Mouse (Mus musculus): ENCODE data around the gene Vwa5b2. TPM values are rescaled to one million over a fixed set of nuclear protein-coding genes. Genes with fewer than 3 reads are reported as not detected.

Gene Vwa5b2
- polyA plus RNA-seq (2012; rRNA removed), result 0.41 and 0.59 TPM in 2 replicates

DNA sequence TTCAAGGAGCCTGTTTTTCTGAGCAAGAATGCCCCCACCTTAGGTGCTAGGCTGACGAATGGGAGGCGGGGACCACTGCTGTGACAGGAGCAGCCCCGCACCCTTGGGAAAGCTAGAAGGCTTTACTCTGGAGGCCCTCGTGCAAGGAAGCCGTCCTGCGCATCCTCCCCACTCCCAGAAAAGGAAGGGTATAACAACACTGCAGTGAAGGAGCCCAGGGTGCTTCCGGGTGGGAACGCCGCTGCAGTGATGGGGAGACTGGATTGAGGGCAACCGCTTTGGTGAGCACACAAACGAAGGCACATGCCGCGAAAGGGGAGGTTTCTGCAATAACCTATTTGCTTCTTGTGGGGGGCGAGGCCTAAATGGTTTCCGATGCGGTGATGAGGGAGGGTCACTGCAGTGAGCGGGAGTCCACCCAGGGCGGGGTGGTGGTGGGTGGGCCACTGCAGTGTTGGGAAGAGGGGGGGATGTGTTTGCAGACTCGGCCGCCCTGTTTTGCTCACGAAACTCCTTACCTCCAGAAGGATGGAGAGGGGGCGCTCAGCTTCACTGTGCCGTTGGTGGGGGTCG, at the start of gene Vwa5b2:
TSS of gene Vwa5b2 (plus strand) at position 106 of the 573 bp plus-strand sequence.

DNA sequence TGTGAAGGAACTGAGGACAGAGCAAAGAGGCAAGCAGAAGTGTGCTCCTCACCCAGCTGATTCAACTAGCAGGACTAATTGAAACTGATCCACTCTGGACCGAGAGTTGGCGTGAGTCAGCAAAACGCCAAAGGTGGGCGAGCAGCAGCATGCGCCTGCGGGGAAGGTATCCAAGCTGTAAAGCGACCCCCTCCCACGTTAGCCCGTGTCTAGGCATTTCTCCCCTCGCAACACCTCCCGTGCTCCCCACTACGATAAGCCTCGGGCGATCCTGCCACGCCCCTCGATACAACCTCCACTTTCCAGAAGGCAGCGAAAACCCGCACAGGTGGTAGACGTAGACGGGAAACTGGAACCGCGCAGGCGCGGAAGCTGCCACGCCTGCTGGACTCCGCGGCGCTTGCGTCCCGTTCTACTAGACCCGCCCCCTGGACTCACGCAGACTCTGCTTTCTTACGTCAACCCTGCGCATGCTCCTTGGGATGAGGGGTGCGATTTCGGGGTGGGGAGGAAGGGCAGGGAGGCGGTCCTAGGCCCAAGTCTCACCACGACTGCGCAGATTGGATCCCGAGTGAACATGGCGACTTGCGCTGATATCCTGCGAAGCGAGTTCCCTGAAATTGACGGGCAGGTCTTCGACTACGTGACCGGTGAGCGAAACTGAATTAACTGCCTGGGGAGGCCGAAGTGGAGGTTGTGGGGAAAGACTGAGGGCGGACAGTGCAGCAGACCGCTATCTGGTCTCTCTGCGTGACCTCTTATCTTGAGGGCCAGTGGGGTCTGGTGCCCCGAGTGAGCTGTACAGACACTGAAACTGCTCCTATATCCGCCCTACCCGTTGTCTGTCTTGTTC, 40.9 kb upstream of the Vwa5b2 start, which contains the start of gene Abcf3:
TSS of gene Abcf3 (plus strand) at position 482 of the 853 bp plus-strand sequence.

DNA sequence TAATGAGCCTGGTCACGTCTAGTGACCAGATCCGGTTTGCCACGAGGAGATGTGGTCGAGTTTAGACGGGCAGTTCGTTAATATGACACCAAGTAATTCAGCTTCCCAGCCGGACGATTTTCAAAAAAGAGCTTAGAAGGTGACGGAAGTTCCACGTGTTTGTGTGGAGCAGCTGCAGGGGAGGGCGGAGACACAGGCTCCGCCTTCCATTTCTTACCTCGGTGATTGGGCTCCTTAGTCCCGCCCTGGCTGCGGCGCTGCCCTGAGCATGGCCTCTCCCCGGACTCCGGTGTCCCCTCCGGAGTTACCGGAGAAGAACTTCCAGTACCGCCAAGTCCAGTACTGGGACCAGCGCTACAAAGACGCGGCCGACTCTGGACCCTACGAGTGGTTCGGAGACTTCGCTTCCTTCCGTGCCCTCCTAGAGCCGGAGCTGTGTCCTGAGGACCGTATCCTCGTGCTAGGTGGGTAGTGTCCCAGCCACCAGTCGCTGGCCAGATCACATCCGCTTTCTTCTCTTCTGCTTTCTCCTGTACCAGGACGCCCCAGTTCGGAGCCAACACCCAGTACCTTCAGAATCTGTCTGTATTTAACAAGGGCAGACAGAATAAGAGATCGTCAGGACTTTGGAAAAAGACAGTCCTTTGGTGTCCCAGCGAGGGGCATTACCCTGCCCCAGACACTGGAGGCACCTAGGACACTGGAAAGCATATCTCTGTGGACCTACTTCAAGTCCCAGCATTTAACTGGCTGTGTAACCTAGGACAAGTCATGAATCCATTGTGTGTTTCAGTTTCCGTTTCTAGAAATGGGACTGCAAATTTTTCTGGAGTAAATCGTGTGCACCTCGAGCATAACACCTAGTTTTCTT, 22.3 kb downstream of the Vwa5b2 start, which contains the start of the genes Eef1akmt4, Gm49333 and Alg3:
TSS of gene Eef1akmt4 (plus strand) at position 237 of the 871 bp plus-strand sequence.
TSS of gene Gm49333 (plus strand) at position 254 of the 871 bp plus-strand sequence.
TSS of gene Alg3 (minus strand) at position 379 of the 871 bp plus-strand sequence.

DNA sequence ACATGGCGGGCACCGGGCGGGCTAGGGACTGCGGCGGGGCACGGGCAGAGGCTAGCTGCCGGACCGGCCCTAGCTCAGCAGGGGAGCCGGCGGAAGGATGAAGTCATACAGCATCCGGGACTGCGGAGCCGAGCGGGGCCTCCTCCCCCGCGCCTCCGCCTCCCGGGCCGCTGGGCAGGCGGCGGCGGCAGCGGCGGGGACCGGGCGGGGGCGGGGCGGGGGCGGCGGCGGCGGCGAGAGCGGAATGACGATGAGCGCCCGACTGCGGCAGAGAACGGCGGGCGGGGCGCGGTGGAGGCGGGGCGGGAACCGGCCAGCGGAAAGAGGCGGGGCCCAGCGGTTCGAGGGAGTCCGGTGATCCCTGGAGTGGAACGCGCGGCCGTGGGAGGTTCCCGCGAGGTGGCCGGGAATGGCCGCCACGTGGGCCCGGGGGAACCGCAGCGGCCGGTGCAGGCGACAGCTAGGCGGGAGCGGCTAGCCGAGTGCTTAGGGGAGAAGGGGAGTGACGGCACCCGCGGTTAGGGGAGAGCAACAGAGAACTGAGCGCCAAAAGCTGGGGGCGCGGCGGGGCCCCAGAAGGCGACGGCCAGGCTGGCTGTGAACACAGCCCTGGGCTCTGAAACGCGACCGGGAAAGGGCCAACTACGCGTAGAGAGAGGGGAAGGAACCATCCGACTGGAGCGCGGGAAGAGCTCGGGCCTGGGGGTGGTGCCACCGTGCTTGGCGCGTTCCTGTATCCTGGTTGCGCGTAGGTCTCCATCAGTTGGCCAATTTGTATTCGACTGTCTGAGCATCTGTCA, 32.1 kb downstream of the Vwa5b2 start, which contains the start of gene Camk2n2:
TSS of gene Camk2n2 (minus strand) at position 97 of the 800 bp plus-strand sequence.

DNA sequence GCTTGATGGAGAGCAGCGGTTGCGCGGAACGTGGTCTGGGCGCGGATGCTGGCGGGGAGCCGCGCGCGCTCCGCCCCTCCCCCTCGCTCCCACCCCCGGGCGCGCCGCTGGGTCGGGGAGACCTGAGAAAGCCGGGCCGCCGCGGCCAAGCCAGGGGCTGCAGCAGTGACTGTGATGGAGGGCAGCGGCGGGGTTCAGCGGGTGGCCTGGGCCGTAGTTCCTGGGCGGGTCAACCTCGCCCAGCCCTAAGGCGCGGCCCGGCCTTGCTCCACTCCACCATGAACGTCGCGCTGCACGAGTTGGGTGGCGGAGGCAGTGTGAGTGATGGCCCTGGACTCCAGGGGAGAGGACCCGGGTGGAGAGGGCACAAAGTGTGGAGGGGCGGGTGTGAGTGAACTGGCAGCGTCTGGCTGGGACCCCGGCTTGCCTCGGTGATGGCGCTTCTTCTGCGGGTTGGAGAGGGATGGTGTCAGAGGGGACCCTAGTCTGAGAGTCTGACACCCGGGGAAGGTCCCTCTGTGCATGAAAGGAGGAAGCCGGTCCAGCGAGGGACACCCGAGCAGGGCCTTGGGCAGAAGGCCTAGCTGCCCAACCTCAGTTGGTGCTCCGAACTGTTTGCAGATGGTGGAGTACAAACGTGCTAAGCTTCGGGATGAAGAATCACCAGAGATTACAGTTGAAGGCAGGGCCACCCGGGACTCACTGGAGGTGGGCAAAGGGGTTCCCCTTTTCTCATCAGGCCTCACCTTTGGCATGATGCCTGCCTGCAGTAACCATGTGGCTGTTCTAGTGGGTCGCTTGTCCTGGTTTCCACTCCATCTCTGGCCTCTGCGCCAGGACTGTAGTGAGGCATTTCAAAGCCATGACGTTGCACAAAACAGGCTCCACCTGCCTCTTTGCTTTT, 40.7 kb downstream of the Vwa5b2 start, which contains the start of gene Ece2:
TSS of gene Ece2 (plus strand) at position 98 of the 904 bp plus-strand sequence.

DNA sequence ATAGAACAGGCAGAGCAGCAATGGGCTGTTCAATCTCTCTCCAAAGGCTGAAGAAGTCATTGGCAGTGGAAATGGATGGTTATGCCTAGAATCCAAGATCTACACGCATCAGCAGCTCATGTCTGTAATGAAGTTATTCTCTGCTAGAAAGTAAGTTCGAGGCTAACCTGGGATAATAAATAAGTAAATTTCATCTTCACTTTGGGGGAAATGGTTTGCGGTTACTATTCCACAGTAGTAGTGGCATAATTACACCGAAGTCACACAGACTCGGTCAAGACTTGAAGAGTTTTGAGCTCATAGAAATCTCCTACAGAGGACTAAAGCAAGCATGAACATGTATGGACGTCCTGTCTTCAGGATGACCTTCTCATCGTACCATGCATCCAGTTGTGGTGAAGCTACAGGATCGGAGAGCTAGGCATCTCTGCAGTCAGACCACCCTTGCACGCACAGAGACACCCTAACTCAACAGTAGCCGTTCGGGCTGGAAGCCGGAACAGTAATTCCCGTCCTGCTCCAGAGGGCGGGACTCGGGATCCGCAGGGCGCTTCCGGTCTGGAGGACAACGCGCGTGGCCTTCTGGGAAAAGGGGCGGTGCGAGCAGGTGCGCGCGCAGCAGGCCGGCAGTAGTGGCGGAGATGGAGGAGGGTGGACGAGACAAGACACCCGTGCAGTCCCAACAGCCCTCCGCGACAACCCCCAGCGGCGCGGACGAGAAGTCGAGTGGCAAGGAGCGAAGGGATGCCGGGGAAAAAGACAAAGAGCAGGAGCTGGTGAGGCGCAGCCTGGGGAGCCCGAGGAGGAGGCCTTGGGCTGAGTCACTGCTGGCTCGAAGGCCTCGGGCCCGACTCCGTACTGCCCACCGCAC, 62.0 kb downstream of the Vwa5b2 start, which contains the start of gene Psmd2:
TSS of gene Psmd2 (plus strand) at position 577 of the 871 bp plus-strand sequence.

Other genes starting within 250 kb of the Vwa5b2 start
- gene Abcc5, start 163.1 kb upstream of the Vwa5b2 start, polyA plus RNA-seq (2012; rRNA removed), result 149 and 152 TPM in 2 replicates
- 29.4 and 34.5 TPM in 2 replicates for gene Eif2b5, start 90.7 kb upstream of the Vwa5b2 start, polyA plus RNA-seq (2012; rRNA removed)
- 53.5 and 60.1 TPM in 2 replicates for gene Dvl3, start 72.5 kb upstream of the Vwa5b2 start, polyA plus RNA-seq (2012; rRNA removed)
- 383 and 503 TPM in 2 replicates for gene Ap2m1, start 54.0 kb upstream of the Vwa5b2 start, polyA plus RNA-seq (2012; rRNA removed)
- gene Abcf3, start 40.9 kb upstream of the Vwa5b2 start, polyA plus RNA-seq (2012; rRNA removed), result 33.8 and 35.0 TPM in 2 replicates
- gene Eef1akmt4, start 22.1 kb downstream of the Vwa5b2 start, polyA plus RNA-seq (2012; rRNA removed), result 19.3 and 23.5 TPM in 2 replicates
- gene Gm49333, start 22.1 kb downstream of the Vwa5b2 start, polyA plus RNA-seq (2012; rRNA removed), result 0.20 TPM in 1 of 2 replicates, not detected in the other
- 31.9 and 32.5 TPM in 2 replicates for gene Alg3, start 22.3 kb downstream of the Vwa5b2 start, polyA plus RNA-seq (2012; rRNA removed)
- gene Camk2n2, start 31.8 kb downstream of the Vwa5b2 start, polyA plus RNA-seq (2012; rRNA removed), result 15.4 and 17.1 TPM in 2 replicates
- gene Ece2, start 40.4 kb downstream of the Vwa5b2 start, polyA plus RNA-seq (2012; rRNA removed), result 5.5 and 6.8 TPM in 2 replicates
- 81.6 and 103 TPM in 2 replicates for gene Psmd2, start 62.2 kb downstream of the Vwa5b2 start, polyA plus RNA-seq (2012; rRNA removed)
- 470 and 635 TPM in 2 replicates for gene Eif4g1, start 78.8 kb downstream of the Vwa5b2 start, polyA plus RNA-seq (2012; rRNA removed)
- 16.8 and 17.7 TPM in 2 replicates for gene Fam131a, start 103.8 kb downstream of the Vwa5b2 start, polyA plus RNA-seq (2012; rRNA removed)
- gene Polr2h, start 128.2 kb downstream of the Vwa5b2 start, polyA plus RNA-seq (2012; rRNA removed), result 17.1 and 20.2 TPM in 2 replicates
- gene Clcn2, start 128.3 kb downstream of the Vwa5b2 start, polyA plus RNA-seq (2012; rRNA removed), result 82.2 and 87.8 TPM in 2 replicates
- 15.5 and 16.0 TPM in 2 replicates for gene Chrd, start 143.7 kb downstream of the Vwa5b2 start, polyA plus RNA-seq (2012; rRNA removed)
- 0.94 and 1.6 TPM in 2 replicates for gene Thpo, start 145.0 kb downstream of the Vwa5b2 start, polyA plus RNA-seq (2012; rRNA removed)